ENCODE assay signal across 15 mouse cellular contexts in the genomic region with DNA sequence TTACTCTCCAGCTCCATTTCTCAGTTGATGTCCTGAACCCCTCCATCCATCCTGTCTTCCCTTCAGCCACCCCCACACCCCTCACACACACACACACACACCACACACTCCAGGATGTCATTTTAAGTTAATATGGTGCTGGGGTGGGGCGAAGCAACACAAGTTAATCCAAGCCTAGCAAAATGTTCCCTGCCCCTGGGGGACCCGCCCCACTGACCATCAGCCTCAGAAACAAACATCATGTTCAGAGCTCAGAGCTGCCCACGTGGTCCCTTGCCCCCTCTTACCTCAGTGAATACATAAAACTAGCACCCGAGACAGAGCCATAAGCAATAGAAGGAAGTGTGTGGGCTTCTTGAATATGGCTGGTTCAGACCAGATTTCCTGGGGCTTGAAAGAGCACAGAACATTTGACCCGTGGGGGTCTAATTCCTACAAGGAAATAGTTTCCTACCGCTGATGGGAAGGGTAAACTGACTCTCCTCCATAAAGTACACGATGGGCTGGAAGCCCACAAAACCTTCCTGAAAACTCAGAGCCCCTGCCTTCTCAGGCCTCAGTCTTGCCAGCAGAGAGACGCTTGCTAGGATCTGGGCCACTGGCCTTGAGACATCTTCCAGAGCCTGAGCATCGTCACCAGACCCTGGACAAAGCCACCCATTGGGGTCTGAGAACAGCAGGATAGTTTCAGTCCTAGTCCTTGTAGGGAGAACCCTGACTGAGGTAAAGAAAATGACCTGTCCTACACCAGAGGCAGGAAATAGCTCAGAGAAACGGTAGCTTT. TPM values are rescaled to one million over a fixed set of nuclear protein-coding genes. Genes with fewer than 3 reads are reported as not detected.
DNase-seq lines count a peak whose midpoint lies in the region; ATAC-seq and TF ChIP-seq lines count a peak whose summit lies in the region.
"Had no signal": no experiment of that assay in that cellular context is flagged by ENCODE, and none has a peak within 500 bp of the region (broad histone marks: within the 10 kb centered on the region; RNA-seq: fewer than 3 reads in every experiment).

No protein-coding gene starts in this region.

- H3K4me2 ChIP-seq in heart, embryonic 12.5 days: no peak overlapping the region
- H3K4me2 ChIP-seq in lung, embryonic 14.5 days: no peak overlapping the region
- H3K4me2 ChIP-seq in kidney, embryonic 16.5 days (replicated peaks; ENCODE audit: low read depth, low read length): no peak overlapping the region
- no peak overlapping the region for H3K4me2 ChIP-seq in forebrain, embryonic 12.5 days
- H3K4me2 ChIP-seq: embryonic facial prominence, embryonic 12.5 days; intestine, embryonic 15.5 days; midbrain, embryonic 13.5 days had no signal

- 70% methylated on average over 10 of the region's 10 CpGs for WGBS in heart, embryonic 12.5 days
- 64% methylated on average over 10 of the region's 10 CpGs for WGBS in lung, embryonic 14.5 days
- 44% methylated on average over 10 of the region's 10 CpGs for WGBS in kidney, embryonic 16.5 days
- WGBS in small intestine, adult 2 months: 68% methylated on average over 10 of the region's 10 CpGs
- 74% methylated on average over 10 of the region's 10 CpGs for WGBS in forebrain, embryonic 12.5 days

- H3K27ac ChIP-seq in heart, embryonic 12.5 days (ENCODE audit: poor library complexity, severe bottlenecking): peak overlapping the region; percentile 81; the same call in 1 of the 2 replicates
- 0 out of 2 replicates have a peak overlapping the region, but pooled peaks have one; percentile 8 for H3K27ac ChIP-seq in lung, embryonic 14.5 days (ENCODE audit: low read depth)
- peak overlapping the region; percentile 88 for H3K27ac ChIP-seq in kidney, embryonic 16.5 days (ENCODE audit: low read length)
- peak overlapping the region; percentile 94 for H3K27ac ChIP-seq in small intestine, adult 2 months (ENCODE audit: insufficient read depth, low read depth, low read length)
- H3K27ac ChIP-seq in forebrain, embryonic 12.5 days: no peak overlapping the region
- H3K27ac ChIP-seq: embryonic facial prominence, embryonic 12.5 days; intestine, embryonic 15.5 days; midbrain, embryonic 13.5 days had no signal

- no peak for TF ChIP-seq CTCF in lung, embryonic 14.5 days (IDR thresholded peaks at IDR 0.05; ENCODE audit: low read depth)
- TF ChIP-seq CTCF in small intestine, adult 2 months (IDR thresholded peaks at IDR 0.05; ENCODE audit: extremely low read depth, insufficient read length, insufficient replicate concordance, low read depth, low read length): no peak

- H3K4me1 ChIP-seq in heart, embryonic 12.5 days (replicated peaks): peaks cover 91% of the 10 kb centered on the region
- peaks cover 7% of the 10 kb centered on the region for H3K4me1 ChIP-seq in lung, embryonic 14.5 days (ENCODE audit: insufficient read depth)
- H3K4me1 ChIP-seq in kidney, embryonic 16.5 days (ENCODE audit: insufficient read depth, low read length): peaks cover 63% of the 10 kb centered on the region
- peaks cover 47% of the 10 kb centered on the region for H3K4me1 ChIP-seq in small intestine, adult 2 months (ENCODE audit: control insufficient read depth, insufficient read depth, insufficient read length, low read length)
- H3K4me1 ChIP-seq in forebrain, embryonic 12.5 days: peaks cover 49% of the 10 kb centered on the region

- no peak for DNase-seq in heart, adult 9 months (ENCODE audit: low spot score in 2 of 2)
- DNase-seq in lung, embryonic 14.5 days: no peak
- no peak for DNase-seq in lung, postnatal 10 days
- DNase-seq: lung, adult 2 months had no signal

- no peaks in the 10 kb centered on the region for H3K9me3 ChIP-seq in heart, embryonic 12.5 days (replicated peaks)
- H3K9me3 ChIP-seq in lung, embryonic 14.5 days (ENCODE audit: low read depth, low read length): no peaks in the 10 kb centered on the region
- no peaks in the 10 kb centered on the region for H3K9me3 ChIP-seq in kidney, embryonic 16.5 days (ENCODE audit: low read length)
- H3K9me3 ChIP-seq in forebrain, embryonic 12.5 days: no peaks in the 10 kb centered on the region
- H3K9me3 ChIP-seq: embryonic facial prominence, embryonic 12.5 days; intestine, embryonic 15.5 days; midbrain, embryonic 13.5 days; stomach, embryonic 15.5 days had no signal

- peaks cover 12% of the 10 kb centered on the region for H3K36me3 ChIP-seq in heart, embryonic 12.5 days
- H3K36me3 ChIP-seq in lung, embryonic 14.5 days (ENCODE audit: insufficient read depth): no peaks in the 10 kb centered on the region
- no peaks in the 10 kb centered on the region for H3K36me3 ChIP-seq in kidney, embryonic 16.5 days (ENCODE audit: insufficient read depth, low read length)
- no peaks in the 10 kb centered on the region for H3K36me3 ChIP-seq in small intestine, adult 2 months (ENCODE audit: control insufficient read depth, insufficient read depth, low read length)
- H3K36me3 ChIP-seq in forebrain, embryonic 12.5 days (replicated peaks): no peaks in the 10 kb centered on the region
- H3K36me3 ChIP-seq: embryonic facial prominence, embryonic 12.5 days; intestine, embryonic 15.5 days; midbrain, embryonic 13.5 days; stomach, embryonic 15.5 days had no signal

- no peak overlapping the region for H3K4me3 ChIP-seq in heart, embryonic 12.5 days
- H3K4me3 ChIP-seq in lung, embryonic 14.5 days (ENCODE audit: low read depth, low read length): no peak overlapping the region
- H3K4me3 ChIP-seq in kidney, embryonic 16.5 days (ENCODE audit: low read length): no peak overlapping the region
- H3K4me3 ChIP-seq in small intestine, adult 2 months (ENCODE audit: low read depth, low read length): no peak overlapping the region
- no peak overlapping the region for H3K4me3 ChIP-seq in forebrain, embryonic 12.5 days (replicated peaks)
- H3K4me3 ChIP-seq: embryonic facial prominence, embryonic 12.5 days; intestine, embryonic 15.5 days; midbrain, embryonic 13.5 days; stomach, embryonic 15.5 days had no signal

- H3K9ac ChIP-seq in heart, embryonic 12.5 days: no peak overlapping the region
- no peak overlapping the region for H3K9ac ChIP-seq in lung, embryonic 14.5 days
- no peak overlapping the region for H3K9ac ChIP-seq in kidney, embryonic 16.5 days (replicated peaks; ENCODE audit: low read length)
- no peak overlapping the region for H3K9ac ChIP-seq in forebrain, embryonic 12.5 days
- H3K9ac ChIP-seq: embryonic facial prominence, embryonic 12.5 days; intestine, embryonic 15.5 days; midbrain, embryonic 13.5 days; stomach, embryonic 15.5 days had no signal

- ATAC-seq in heart, embryonic 12.5 days (ENCODE audit: insufficient number of reproducible peaks, low FRiP score): no peak
- ATAC-seq in lung, embryonic 14.5 days (ENCODE audit: insufficient read depth): no peak
- peak; percentile 14; the same call in 1 of the 2 replicates for ATAC-seq in kidney, embryonic 16.5 days (ENCODE audit: low FRiP score, low TSS enrichment)
- no peak for ATAC-seq in forebrain, embryonic 12.5 days (ENCODE audit: low FRiP score)

- no peaks in the 10 kb centered on the region for H3K27me3 ChIP-seq in heart, embryonic 12.5 days (replicated peaks)
- peaks cover 12% of the 10 kb centered on the region; the same call in 1 of the 2 replicates for H3K27me3 ChIP-seq in lung, embryonic 14.5 days (ENCODE audit: insufficient read depth, low read length)
- 0 out of 2 replicates have a peak, but pooled peaks cover 3% of the 10 kb centered on the region for H3K27me3 ChIP-seq in kidney, embryonic 16.5 days (ENCODE audit: insufficient read depth, low read length)
- no peaks in the 10 kb centered on the region for H3K27me3 ChIP-seq in small intestine, adult 2 months (ENCODE audit: control insufficient read depth, insufficient read depth, low read length)
- H3K27me3 ChIP-seq in forebrain, embryonic 12.5 days: peaks cover 42% of the 10 kb centered on the region
- H3K27me3 ChIP-seq: intestine, embryonic 15.5 days; stomach, embryonic 15.5 days had no signal

- no peak for TF ChIP-seq POLR2A in small intestine, adult 2 months (IDR thresholded peaks at IDR 0.05; ENCODE audit: low read depth, low read length)

RNA-seq across cellular contexts. Expression of a gene that starts 13.4 kb away (rescaled TPM):
- 51.7 and 62.5 TPM in 2 replicates for polyA plus RNA-seq in heart, embryonic 12.5 days (2016; fragmentation: Nextera tagmentation; extraction: Ambion mirVana)
- polyA plus RNA-seq in lung, embryonic 14.5 days (2014; fragmentation: Nextera tagmentation; extraction: Ambion mirVana): 7.5 and 8.8 TPM in 2 replicates
- 53.9 and 57.7 TPM in 2 replicates for polyA plus RNA-seq in kidney, embryonic 16.5 days (2015; fragmentation: Nextera tagmentation; extraction: Ambion mirVana)
- 12.0 and 17.7 TPM in 2 replicates for polyA plus RNA-seq in small intestine, adult 2 months (2012; rRNA removed)
- polyA plus RNA-seq in forebrain, embryonic 12.5 days (2016; fragmentation: Nextera tagmentation; extraction: Ambion mirVana): 10.2 and 14.6 TPM in 2 replicates

RNA-seq across cellular contexts. Expression of a gene that starts 21.3 kb away (rescaled TPM):
- polyA plus RNA-seq in heart, embryonic 12.5 days (2016; fragmentation: Nextera tagmentation; extraction: Ambion mirVana): not detected in 2 replicates
- polyA plus RNA-seq in lung, embryonic 14.5 days (2014; fragmentation: Nextera tagmentation; extraction: Ambion mirVana): 0.07 and 0.11 TPM in 2 replicates
- polyA plus RNA-seq in kidney, embryonic 16.5 days (2015; fragmentation: Nextera tagmentation; extraction: Ambion mirVana): 0.10 and 0.25 TPM in 2 replicates
- polyA plus RNA-seq in small intestine, adult 2 months (2012; rRNA removed): 0.04 TPM in 2 replicates
- polyA plus RNA-seq in forebrain, embryonic 12.5 days (2016; fragmentation: Nextera tagmentation; extraction: Ambion mirVana): 0.27 and 0.33 TPM in 2 replicates
- polyA plus RNA-seq: forebrain, embryonic 14.5 days; neural tube, embryonic 14.5 days had no signal

RNA-seq across cellular contexts. Expression of a gene that starts 26.9 kb away (rescaled TPM):
- 0.67 and 1.1 TPM in 2 replicates for polyA plus RNA-seq in heart, embryonic 12.5 days (2016; fragmentation: Nextera tagmentation; extraction: Ambion mirVana)
- polyA plus RNA-seq in lung, embryonic 14.5 days (2014; fragmentation: Nextera tagmentation; extraction: Ambion mirVana): 4.7 and 5.0 TPM in 2 replicates
- polyA plus RNA-seq in kidney, embryonic 16.5 days (2015; fragmentation: Nextera tagmentation; extraction: Ambion mirVana): 4.7 and 5.7 TPM in 2 replicates
- 6.4 and 7.0 TPM in 2 replicates for polyA plus RNA-seq in small intestine, adult 2 months (2012; rRNA removed)
- polyA plus RNA-seq in forebrain, embryonic 12.5 days (2016; fragmentation: Nextera tagmentation; extraction: Ambion mirVana): 0.58 and 0.73 TPM in 2 replicates

RNA-seq across cellular contexts. Expression of a gene that starts 33.1 kb away (rescaled TPM):
- polyA plus RNA-seq in heart, embryonic 12.5 days (2016; fragmentation: Nextera tagmentation; extraction: Ambion mirVana): 0.20 TPM in 1 of 2 replicates, not detected in the other
- 0.08 and 0.32 TPM in 2 replicates for polyA plus RNA-seq in lung, embryonic 14.5 days (2014; fragmentation: Nextera tagmentation; extraction: Ambion mirVana)
- 0.22 and 0.25 TPM in 2 replicates for polyA plus RNA-seq in kidney, embryonic 16.5 days (2015; fragmentation: Nextera tagmentation; extraction: Ambion mirVana)
- not detected in 2 replicates for polyA plus RNA-seq in small intestine, adult 2 months (2012; rRNA removed)
- 0.14 and 0.36 TPM in 2 replicates for polyA plus RNA-seq in forebrain, embryonic 12.5 days (2016; fragmentation: Nextera tagmentation; extraction: Ambion mirVana)
- polyA plus RNA-seq: limb, embryonic 11.5 days; lung, adult 2 months had no signal

RNA-seq across cellular contexts. Expression of a gene that starts 33.1 kb away (rescaled TPM):
- polyA plus RNA-seq in heart, embryonic 12.5 days (2016; fragmentation: Nextera tagmentation; extraction: Ambion mirVana): 48.4 and 51.3 TPM in 2 replicates
- 85.6 and 89.2 TPM in 2 replicates for polyA plus RNA-seq in lung, embryonic 14.5 days (2014; fragmentation: Nextera tagmentation; extraction: Ambion mirVana)
- polyA plus RNA-seq in kidney, embryonic 16.5 days (2015; fragmentation: Nextera tagmentation; extraction: Ambion mirVana): 75.0 and 87.0 TPM in 2 replicates
- 16.9 and 26.4 TPM in 2 replicates for polyA plus RNA-seq in small intestine, adult 2 months (2012; rRNA removed)
- 69.6 and 69.9 TPM in 2 replicates for polyA plus RNA-seq in forebrain, embryonic 12.5 days (2016; fragmentation: Nextera tagmentation; extraction: Ambion mirVana)
